Mouse (Mus musculus): Measurements from ENCODE around the gene Mettl1.

The Mettl1 gene

GRCm38 (mm10) chr10:127041274-127041766 lies at the start of gene Mettl1, which contains the start of gene Eef1akmt3:
TSS of gene Mettl1 (plus strand) at chr10:127041414.
TSS of gene Eef1akmt3 (minus strand) at chr10:127041513.
- peak; percentile 30 for DNase-seq

DNA sequence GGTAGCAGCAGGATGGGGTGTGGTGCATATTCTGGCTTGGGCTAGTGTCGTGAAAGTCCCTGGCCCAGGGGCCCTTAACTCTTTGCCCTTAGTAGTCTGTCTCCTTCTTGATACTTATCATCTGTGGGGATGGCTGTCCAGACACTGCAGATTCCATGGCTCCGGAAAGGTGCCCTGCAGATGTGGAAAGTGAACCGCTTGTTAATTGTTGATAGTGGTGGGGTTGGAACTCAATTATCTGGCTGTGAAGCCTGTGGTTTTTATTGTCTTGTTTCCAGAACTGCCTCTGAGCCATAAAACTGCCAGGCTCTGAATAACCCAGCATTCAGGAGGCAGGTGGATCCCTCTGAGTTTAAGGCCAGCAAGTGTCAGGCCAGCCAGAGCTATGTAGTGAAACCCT lies 49.5 kb upstream of the Mettl1 start:
- no peak for DNase-seq

DNA sequence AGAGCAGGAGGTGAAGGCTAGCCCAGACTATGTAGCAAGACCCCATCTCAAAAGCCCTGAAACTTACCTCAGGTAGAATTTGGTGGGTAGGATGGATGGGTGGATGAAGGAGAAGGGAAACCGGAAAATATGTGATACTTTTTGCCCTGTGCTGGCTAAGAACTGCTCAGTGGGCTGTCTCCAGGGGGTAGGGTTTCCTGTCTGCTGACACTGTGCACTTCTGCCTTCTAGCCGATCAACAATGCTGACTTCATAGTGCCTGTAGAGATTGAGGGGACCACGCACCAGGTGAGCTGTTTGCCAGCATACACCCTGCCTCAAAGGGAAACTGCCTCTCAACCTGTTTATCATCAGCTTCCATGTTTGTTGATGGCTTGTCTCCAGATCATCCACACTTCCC lies 47.6 kb upstream of the Mettl1 start:
- DNase-seq: no peak

GRCm38 (mm10) chr10:126997340-126998113 lies 43.7 kb upstream of the Mettl1 start:
- no peak for DNase-seq

DNA sequence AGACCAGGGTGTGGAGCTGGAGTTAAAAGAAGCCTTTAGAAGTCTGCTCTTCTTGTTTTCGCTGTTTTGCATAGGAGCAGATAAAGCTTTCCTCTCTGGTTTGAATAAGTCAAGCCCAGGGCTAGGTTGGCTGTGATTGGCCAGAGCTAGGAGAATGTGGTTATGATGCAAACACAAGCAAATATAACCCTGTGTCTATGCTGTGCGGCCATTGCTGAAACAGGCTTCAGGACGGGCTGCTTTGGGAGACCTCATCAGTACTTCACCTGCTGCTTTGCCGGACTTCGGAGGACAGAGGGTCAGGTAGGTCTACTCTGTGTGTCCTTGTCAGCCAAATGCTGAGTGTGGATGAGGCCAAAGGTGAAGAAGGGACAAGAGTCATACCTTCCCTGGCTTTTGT lies 40.7 kb upstream of the Mettl1 start, which contains the start of gene Avil:
Gene Avil, plus strand, starts transcription at position 181 of the 400 bp plus-strand sequence.
- DNase-seq: no peak

GRCm38 (mm10) chr10:127001297-127001696 lies 39.9 kb upstream of the Mettl1 start:
- no peak for DNase-seq

- DNase-seq: no peak
Measured at GRCm38 (mm10) chr10:127002056-127002455, 39.2 kb upstream of the Mettl1 start.

DNA sequence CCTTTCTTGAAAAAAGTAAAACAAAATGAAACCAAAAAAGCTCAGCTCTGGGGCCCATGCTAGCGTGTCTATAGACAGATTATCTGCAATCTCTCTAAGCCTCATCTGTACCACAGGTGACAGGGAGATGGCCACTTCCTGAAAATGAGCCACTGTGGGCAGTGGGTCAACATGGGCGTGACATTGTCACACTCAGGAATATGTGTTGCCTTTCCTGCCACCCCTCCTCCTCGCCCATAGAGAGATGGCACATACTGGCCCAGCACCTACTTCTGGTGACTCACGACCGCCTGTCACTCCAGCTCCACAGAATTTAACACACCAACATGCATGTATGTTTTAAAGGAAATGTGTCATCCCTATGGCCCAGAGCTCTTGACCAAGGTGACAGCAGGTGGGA lies 38.4 kb upstream of the Mettl1 start:
- DNase-seq: no peak

- DNase-seq: no peak
Measured at GRCm38 (mm10) chr10:127003334-127003733, 37.9 kb upstream of the Mettl1 start.

- no peak for DNase-seq
Measured at GRCm38 (mm10) chr10:127003806-127004205, 37.4 kb upstream of the Mettl1 start.

- peak; percentile 31 for DNase-seq
Measured at GRCm38 (mm10) chr10:127016488-127016887, 24.7 kb upstream of the Mettl1 start.

DNA sequence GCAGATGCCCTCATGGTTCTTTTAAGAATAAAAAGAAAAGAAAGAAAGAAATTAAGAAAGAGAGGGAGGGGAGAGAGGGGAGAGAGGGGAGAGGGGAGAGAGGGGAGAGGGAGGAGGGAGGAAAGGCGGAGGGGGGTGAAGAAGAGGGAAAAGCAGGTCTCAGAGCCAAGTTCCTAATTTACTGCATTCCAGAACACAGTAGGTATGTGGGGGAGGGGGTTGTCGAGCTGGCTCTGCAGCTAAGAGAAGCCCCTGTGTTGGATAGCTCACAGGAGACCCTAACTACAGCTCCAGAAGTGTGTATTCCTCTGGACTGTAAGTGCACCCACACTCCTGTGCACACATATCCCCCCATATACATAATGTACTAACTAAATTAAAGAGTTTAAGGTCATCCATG lies 24.1 kb upstream of the Mettl1 start:
- DNase-seq: no peak

DNA sequence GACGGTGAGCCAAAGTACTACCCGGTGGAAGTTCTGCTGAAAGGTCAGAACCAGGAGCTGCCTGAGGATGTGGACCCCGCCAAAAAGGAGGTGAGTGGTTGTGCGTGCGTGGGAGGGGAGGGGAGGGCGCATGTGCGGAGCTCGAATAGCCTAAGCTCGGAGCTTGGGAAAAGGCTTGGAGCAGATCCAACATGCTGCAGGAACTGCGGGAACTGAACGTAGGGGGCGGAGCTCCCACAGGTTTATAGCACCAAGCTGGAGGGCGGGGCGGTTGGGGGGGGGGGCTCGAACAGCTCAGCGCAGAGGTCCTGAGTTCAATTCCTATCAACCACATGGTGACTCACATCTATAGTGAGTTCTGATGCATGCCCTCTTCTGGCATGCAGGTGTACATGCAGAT lies 22.8 kb upstream of the Mettl1 start:
- no peak for DNase-seq

GRCm38 (mm10) chr10:127030336-127031296 lies 10.6 kb upstream of the Mettl1 start, which contains the start of gene Tsfm:
TSS of gene Tsfm (minus strand) at chr10:127030840.
- peak; percentile 93 for DNase-seq

DNA sequence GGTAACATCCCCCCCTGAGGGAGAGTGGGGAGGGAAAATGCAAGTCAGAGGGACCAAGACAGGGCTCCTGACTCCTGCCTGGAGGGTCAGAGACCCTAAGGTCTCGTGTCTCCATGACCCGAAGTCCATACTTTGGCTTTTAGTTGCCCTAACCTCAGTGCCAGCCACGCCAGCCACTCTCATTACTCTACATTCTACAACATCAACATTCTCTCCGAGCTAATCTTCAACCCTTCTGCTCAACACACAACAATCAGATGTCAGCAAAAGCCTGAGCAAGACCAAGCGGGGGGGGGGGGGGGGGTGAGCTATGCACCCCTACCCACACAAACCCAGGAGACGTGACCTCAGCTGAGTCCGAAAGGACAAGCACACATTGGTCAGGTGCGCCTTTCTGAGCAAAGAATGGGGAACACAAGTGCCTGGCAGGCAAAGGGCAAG lies 7.9 kb upstream of the Mettl1 start:
- DNase-seq: no peak

GRCm38 (mm10) chr10:127036273-127036672 lies 4.9 kb upstream of the Mettl1 start:
- no peak for DNase-seq

- no peak for DNase-seq
Measured at GRCm38 (mm10) chr10:127037641-127038040, 3.6 kb upstream of the Mettl1 start.

- no peak for DNase-seq
Measured at GRCm38 (mm10) chr10:127040569-127041214, 522 bp upstream of the Mettl1 start.

- peak; percentile 89 for DNase-seq
Measured at GRCm38 (mm10) chr10:127041774-127042338, 642 bp downstream of the Mettl1 start.

- DNase-seq: no peak
Measured at GRCm38 (mm10) chr10:127042468-127043115, 1.4 kb downstream of the Mettl1 start.

- DNase-seq: no peak
Measured at GRCm38 (mm10) chr10:127043187-127043586, 2.0 kb downstream of the Mettl1 start.

DNA sequence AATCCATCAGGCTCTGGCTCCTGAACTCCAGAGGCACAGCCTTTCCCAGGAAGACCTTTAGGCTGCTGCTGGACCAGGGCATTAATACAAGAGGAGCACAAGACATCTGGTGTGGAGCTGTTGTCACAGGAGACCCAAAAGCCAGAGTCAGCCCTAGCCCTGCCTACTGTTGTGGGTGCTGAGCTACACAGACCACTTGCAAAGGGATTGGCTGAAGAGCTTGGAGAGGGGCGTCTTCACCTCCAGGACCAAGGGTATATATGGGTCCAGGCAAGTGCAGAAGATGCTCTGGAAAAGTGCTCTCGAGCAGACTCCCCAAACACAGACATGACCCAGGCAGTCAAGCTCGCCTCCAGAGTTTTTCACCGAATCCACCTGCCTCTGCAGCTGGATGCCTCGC lies 6.7 kb downstream of the Mettl1 start, which contains the start of gene Cyp27b1:
Gene Cyp27b1, plus strand, starts transcription at position 297 of the 400 bp plus-strand sequence.
- no peak for DNase-seq
